Mouse (Mus musculus) lung, postnatal 10 days (tissue): Measurements from ENCODE around the gene Idua.

Experiments used
- DNase-seq: peaks from one replicate; pipeline ENCODE4 v3.0.0; 2021

The Idua gene

GRCm38 (mm10) chr5:108727425-108727824 lies 67.3 kb downstream of the Idua start:
- DNase-seq = no peak
